Mouse (Mus musculus) lung, postnatal 0 days (tissue): ENCODE measurements around the gene Gm9970.

Experiments used
- CTCF ChIP-seq: IDR thresholded peaks from 2 replicates; pipeline ENCODE4 v1.5.1; 2016; ENCODE audit warnings: antibody characterized with exemption, mild to moderate bottlenecking
- EP300 ChIP-seq: IDR thresholded peaks from 2 replicates; pipeline ENCODE4 v1.6.1; 2016; ENCODE audit warnings: antibody characterized with exemption, mild to moderate bottlenecking, control low read depth

DNA sequence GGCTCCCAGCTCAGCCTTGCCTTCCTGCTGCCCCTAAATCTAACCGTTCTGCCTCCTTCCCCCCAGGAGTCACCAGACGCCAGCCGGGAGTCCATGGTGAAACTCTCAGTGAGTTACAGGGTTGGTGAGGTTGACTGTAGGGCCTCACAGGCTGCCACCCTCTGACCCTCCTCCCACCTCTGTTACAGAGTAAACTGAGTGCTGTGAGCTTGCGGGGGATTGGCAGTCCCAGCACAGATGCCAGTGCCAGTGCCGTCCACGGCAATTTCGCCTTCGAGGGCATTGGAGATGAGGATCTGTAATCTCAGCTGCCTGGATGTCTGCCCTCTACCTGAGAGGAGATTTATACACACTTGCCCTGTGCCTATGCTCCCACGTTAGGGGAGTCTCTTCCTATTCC is 42.9 kb downstream of the Gm9970 start:
- TF ChIP-seq CTCF: no peak
- TF ChIP-seq EP300: no peak
